Mouse (Mus musculus): Measurements from ENCODE around the gene Dhx8.

DNA sequence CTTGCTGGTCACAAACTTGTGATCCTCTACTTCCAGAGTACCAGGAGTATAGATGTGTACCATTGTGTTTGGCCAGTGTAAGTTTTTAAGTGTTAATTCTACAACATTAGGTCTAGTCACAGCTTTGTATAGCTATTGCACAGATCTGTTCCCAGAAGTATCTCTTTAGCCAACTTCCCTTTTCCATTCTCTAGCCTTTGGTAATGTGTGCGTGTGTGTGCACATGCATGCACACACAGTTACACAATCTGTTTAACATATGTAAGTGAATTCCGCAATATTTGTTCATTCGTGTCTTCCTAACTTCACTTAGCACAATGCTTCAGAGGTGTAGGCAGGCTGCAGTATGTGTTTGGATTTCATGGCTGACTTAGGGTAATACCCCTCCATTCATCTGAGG is 26.8 kb downstream of the Dhx8 start:
- TF ChIP-seq CTCF (IDR thresholded peaks at IDR 0.05; ENCODE audit: low read depth), result no peak
- TF ChIP-seq EP300 (IDR thresholded peaks at IDR 0.05; ENCODE audit: low read depth), result no peak
